Mouse (Mus musculus) myocyte (in vitro differentiated cells): ENCODE results near the gene Lbhd1. TPM values are rescaled to one million over a fixed set of nuclear protein-coding genes. Genes with fewer than 3 reads are reported as not detected.

Source experiments
- H3K27me3 ChIP-seq: one replicate; pipeline ENCODE4 v1.6.1; 2011; ENCODE audit not compliant: control insufficient read depth, insufficient read depth, insufficient read length
- H3K36me3 ChIP-seq: one replicate; pipeline ENCODE4 v1.6.1; 2011; ENCODE audit not compliant: control insufficient read depth, insufficient read depth
- H3K4me2 ChIP-seq: one replicate; pipeline ENCODE4 v1.6.1; 2011; ENCODE audit warnings: low read depth, control low read depth
- H3K4me3 ChIP-seq: one replicate; pipeline ENCODE4 v1.5.1; 2011; ENCODE audit warnings: mild to moderate bottlenecking, control low read depth, moderate library complexity
- H3K79me2 ChIP-seq: one replicate; pipeline ENCODE4 v1.6.1; 2011; ENCODE audit not compliant: control insufficient read depth, insufficient read depth
- H3ac ChIP-seq: one replicate; pipeline ENCODE4 v1.6.1; 2011; ENCODE audit not compliant: control insufficient read depth, insufficient read length
- CEBPB ChIP-seq: IDR thresholded peaks from 2 replicates; pipeline ENCODE4 v1.6.1; 2011; ENCODE audit warnings: mild to moderate bottlenecking, moderate library complexity; ENCODE audit not compliant: poor library complexity, insufficient read depth, severe bottlenecking
- E2F4 ChIP-seq: IDR thresholded peaks from one replicate; pipeline ENCODE4 v1.6.1; 2011; ENCODE audit warnings: mild to moderate bottlenecking, control low read depth, moderate library complexity; ENCODE audit not compliant: insufficient read depth
- MAX ChIP-seq: IDR thresholded peaks from one replicate; pipeline ENCODE4 v1.6.1; 2011; ENCODE audit warnings: low read depth, mild to moderate bottlenecking, control low read depth
- MYOD1 ChIP-seq, 3 experiments: IDR thresholded peaks; one replicate each; pipeline ENCODE4 v1.6.1; 2011; ENCODE audit warnings: control low read depth in 2 of 3, low read depth in 2 of 3, mild to moderate bottlenecking in 2 of 3, moderate library complexity in 1 of 3; ENCODE audit not compliant: insufficient read length in 2 of 3, control insufficient read depth in 1 of 3
- MYOG ChIP-seq, 3 experiments: IDR thresholded peaks; one replicate each; pipeline ENCODE4 v1.6.1; 2011; ENCODE audit warnings: control low read depth in 2 of 3, low read depth in 2 of 3, mild to moderate bottlenecking in 2 of 3; ENCODE audit not compliant: insufficient read length in 2 of 3, control insufficient read depth in 1 of 3, insufficient read depth in 1 of 3
- POLR2A ChIP-seq: IDR thresholded peaks from one replicate; pipeline ENCODE4 v1.6.1; 2011; ENCODE audit warnings: low read depth, mild to moderate bottlenecking, control low read depth, moderate library complexity; ENCODE audit not compliant: insufficient read length
- POLR2AphosphoS2 ChIP-seq: IDR thresholded peaks from one replicate; pipeline ENCODE4 v1.6.1; 2011; ENCODE audit warnings: low read depth, control low read depth; ENCODE audit not compliant: insufficient read length
- REST ChIP-seq: IDR thresholded peaks from one replicate; pipeline ENCODE4 v1.6.1; 2011; ENCODE audit warnings: mild to moderate bottlenecking, control low read depth, moderate library complexity; ENCODE audit not compliant: insufficient read depth, insufficient read length
- SRF ChIP-seq: IDR thresholded peaks from one replicate; pipeline ENCODE4 v1.6.1; 2011; ENCODE audit warnings: low read depth; ENCODE audit not compliant: control insufficient read depth, insufficient read length
- TCF12 ChIP-seq: IDR thresholded peaks from one replicate; pipeline ENCODE4 v1.6.1; 2011; ENCODE audit warnings: mild to moderate bottlenecking, control low read depth; ENCODE audit not compliant: poor library complexity, insufficient read depth, severe bottlenecking
- TCF3 ChIP-seq: IDR thresholded peaks from one replicate; pipeline ENCODE4 v1.6.1; 2011; ENCODE audit warnings: low read depth, control low read depth; ENCODE audit not compliant: insufficient read length
- USF1 ChIP-seq: IDR thresholded peaks from one replicate; pipeline ENCODE4 v1.6.1; 2011; ENCODE audit warnings: low read depth, mild to moderate bottlenecking, control low read depth, moderate library complexity
- polyA plus RNA-seq: library from polyadenylated mRNA; unstranded; fragments of >200 nt; fragmentation: generic; extraction: Trizol; gene quantifications from one replicate; pipeline ENCODE4 v1.2.1, GENCODE M21; 2012; ENCODE audit warnings: missing spikeins

Gene Lbhd1
- polyA plus RNA-seq, 1 experiment = 3.3 TPM

DNA sequence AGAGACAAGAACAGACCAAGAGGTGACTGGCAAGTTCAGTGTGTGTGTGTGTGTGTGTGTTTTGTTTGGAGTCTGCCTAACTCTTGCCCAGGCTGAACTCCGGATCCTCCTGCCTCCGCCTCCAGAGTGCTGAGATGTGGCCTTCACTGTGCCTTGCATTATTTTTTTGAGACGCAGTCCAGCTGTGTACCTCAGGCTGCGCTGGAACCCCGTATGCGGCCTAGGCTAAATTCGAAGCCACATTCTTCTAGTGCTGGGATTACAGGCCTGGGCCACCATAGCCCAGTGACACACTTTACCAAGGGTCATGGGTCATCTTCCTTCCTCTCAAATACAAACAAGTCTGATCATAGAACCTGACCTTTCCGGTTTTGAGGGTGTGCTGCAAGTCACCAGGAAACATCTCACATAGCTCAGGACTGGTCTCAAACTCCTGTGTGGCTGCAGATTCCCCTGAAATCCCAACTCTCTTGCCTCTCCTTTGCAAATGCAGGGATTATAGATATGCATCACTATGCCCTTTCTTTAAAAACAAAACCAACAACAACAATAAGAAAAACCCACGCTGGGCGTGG lies 11.2 kb upstream of the Lbhd1 start:
- peak overlapping the region; percentile 80 for H3ac ChIP-seq
- peaks cover 34% of the 10 kb centered on the region for H3K36me3 ChIP-seq
- H3K27me3 ChIP-seq = no peaks in the 10 kb centered on the region
- peak overlapping the region; percentile 97 for H3K4me2 ChIP-seq
- TF ChIP-seq SRF = no peak
- TF ChIP-seq CEBPB = no peak
- no peak for TF ChIP-seq MAX
- TF ChIP-seq MYOG (IDR thresholded peaks at IDR 0.05; ENCODE audit: control insufficient read depth in 1 of 3, insufficient read depth in 1 of 3, insufficient read length in 2 of 3, low read depth in 2 of 3) = no peak
- no peak for TF ChIP-seq POLR2AphosphoS2
- TF ChIP-seq POLR2A = no peak
- no peak for TF ChIP-seq REST
- TF ChIP-seq TCF3 = no peak
- H3K79me2 ChIP-seq = peaks cover 19% of the 10 kb centered on the region
- H3K4me3 ChIP-seq = peak overlapping the region; percentile 77

DNA sequence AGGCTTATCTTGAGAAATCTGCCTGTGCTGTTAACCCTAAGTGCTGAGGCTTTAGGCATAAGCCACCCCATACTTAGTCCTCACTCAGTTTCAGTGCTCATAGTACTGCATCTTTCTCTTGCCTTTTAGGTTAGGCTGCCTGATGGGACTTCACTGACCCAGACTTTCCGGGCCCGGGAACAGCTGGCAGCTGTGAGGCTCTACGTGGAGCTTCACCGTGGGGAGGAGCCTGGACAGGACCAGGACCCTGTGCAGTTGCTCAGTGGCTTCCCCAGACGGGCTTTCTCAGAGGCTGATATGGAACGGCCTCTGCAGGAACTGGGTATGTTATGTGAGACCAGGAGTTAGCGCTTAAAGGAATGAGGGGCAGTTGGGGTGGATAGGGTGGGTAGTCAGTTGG lies 8.5 kb upstream of the Lbhd1 start:
- no peak overlapping the region for H3K4me3 ChIP-seq
- no peaks in the 10 kb centered on the region for H3K27me3 ChIP-seq
- no peak overlapping the region for H3ac ChIP-seq
- no peak overlapping the region for H3K4me2 ChIP-seq
- H3K36me3 ChIP-seq = peaks cover 34% of the 10 kb centered on the region
- H3K79me2 ChIP-seq = peaks cover 19% of the 10 kb centered on the region
- TF ChIP-seq USF1 (no peak), MYOG (IDR thresholded peaks at IDR 0.05; ENCODE audit: control insufficient read depth in 1 of 3, insufficient read depth in 1 of 3, insufficient read length in 2 of 3, low read depth in 2 of 3) (peak in 1 of 3 experiments; percentile 9), TCF3 (no peak), E2F4 (no peak), POLR2AphosphoS2 (no peak)

- H3K79me2 ChIP-seq = no peaks in the 10 kb centered on the region
These were observed 3.1 kb upstream of the Lbhd1 start, which contains the start of gene Uqcc3 for GRCm38 (mm10) chr19:8880311-8881033. Gene Uqcc3 (minus strand): TSS chr19:8880923.

DNA sequence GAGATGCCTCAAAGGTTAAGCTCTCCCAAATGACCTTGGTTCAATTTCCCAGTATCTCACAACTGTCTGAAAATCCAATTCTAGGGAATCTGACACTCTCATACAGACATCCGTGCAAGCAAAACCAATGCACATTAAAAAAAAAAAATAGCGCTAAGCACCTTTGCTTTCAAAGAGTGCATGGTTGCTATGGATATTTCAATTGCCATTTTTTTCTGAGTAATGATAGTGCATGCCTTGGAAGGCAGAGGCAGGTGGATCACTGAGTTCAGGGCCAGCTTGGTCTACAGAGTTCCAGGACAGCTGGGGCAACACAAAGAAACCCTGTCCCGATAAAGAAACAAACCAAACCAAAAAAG lies 2.5 kb upstream of the Lbhd1 start:
- Histone ChIP-seq H3K36me3 (peaks cover 9% of the 10 kb centered on the region), H3K4me3 (peak overlapping the region; percentile 72), H3K4me2 (peak overlapping the region; percentile 93), H3ac (peak overlapping the region; percentile 31), H3K79me2 (no peaks in the 10 kb centered on the region), H3K27me3 (no peaks in the 10 kb centered on the region)
- TF ChIP-seq REST (no peak), CEBPB (no peak), USF1 (no peak), TCF12 (no peak), MAX (no peak), POLR2AphosphoS2 (no peak), SRF (no peak), TCF3 (no peak)

More at GRCm38 (mm10) chr19:8880311-8881033, 3.1 kb upstream of the Lbhd1 start, which contains the start of gene Uqcc3:
- Histone ChIP-seq H3K4me3 (peak within 1 kb of the TSS; percentile 72), H3K4me2 (peak within 1 kb of the TSS; percentile 93), H3ac (peak within 1 kb of the TSS; percentile 31), H3K36me3 (peaks cover 15% of the 10 kb centered on the region), H3K27me3 (no peaks in the 10 kb centered on the region)
- peak in 1 of 3 experiments; percentile 28 for TF ChIP-seq MYOG (IDR thresholded peaks at IDR 0.05; ENCODE audit: control insufficient read depth in 1 of 3, insufficient read depth in 1 of 3, insufficient read length in 2 of 3, low read depth in 2 of 3)
- peak; percentile 80 for TF ChIP-seq MAX
- peak; percentile 68 for TF ChIP-seq USF1
- TF ChIP-seq POLR2AphosphoS2 = peak; percentile 76
- TF ChIP-seq POLR2A = peak; percentile 76
- TF ChIP-seq MYOD1 (IDR thresholded peaks at IDR 0.05; ENCODE audit: control insufficient read depth in 1 of 3, insufficient read length in 2 of 3, low read depth in 2 of 3) = no peak

DNA sequence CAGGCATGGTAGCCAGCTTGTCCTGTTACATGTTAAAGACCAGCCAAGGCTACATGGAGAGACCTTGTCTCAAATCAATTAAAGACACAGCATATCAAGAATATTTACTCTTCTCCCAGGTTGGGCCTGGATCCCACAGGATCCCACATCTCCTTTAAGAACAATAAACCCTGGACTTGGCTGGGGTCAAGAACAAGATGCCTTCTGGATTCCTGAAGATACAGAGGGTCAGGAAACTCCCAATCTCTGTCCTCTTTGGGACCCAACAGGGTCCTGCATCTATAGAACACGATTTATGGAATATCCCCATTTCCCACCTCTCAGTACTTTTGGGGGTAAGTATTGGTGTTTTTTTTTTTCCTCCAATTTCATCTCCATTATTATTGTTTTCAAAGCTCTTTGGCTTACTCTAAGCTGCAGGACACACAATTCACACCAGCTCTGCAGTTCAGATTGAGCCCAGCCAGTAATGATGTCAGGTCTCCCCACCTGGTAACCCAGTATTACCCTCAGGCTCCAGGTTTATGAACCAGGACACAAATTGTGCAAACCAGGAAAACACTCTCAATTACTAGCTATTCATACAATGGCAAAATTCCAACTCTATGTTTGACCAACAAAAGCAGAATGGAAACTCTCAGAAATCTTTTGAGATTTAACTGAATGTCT lies 3.5 kb downstream of the Lbhd1 start:
- Histone ChIP-seq H3K27me3 (no peaks in the 10 kb centered on the region), H3K4me3 (peak overlapping the region; percentile 53), H3ac (no peak overlapping the region), H3K36me3 (no peaks in the 10 kb centered on the region), H3K4me2 (peak overlapping the region; percentile 95), H3K79me2 (peaks cover 23% of the 10 kb centered on the region)
- no peak for TF ChIP-seq TCF12
- no peak for TF ChIP-seq MYOD1 (IDR thresholded peaks at IDR 0.05; ENCODE audit: control insufficient read depth in 1 of 3, insufficient read length in 2 of 3, low read depth in 2 of 3)
- TF ChIP-seq MAX = no peak
- TF ChIP-seq MYOG (IDR thresholded peaks at IDR 0.05; ENCODE audit: control insufficient read depth in 1 of 3, insufficient read depth in 1 of 3, insufficient read length in 2 of 3, low read depth in 2 of 3) = no peak
- no peak for TF ChIP-seq CEBPB
- no peak for TF ChIP-seq USF1
- no peak for TF ChIP-seq SRF
